Mouse (Mus musculus) stomach, embryonic 14.5 days (tissue): ENCODE data around the gene Sept9. TPM values are rescaled to one million over a fixed set of nuclear protein-coding genes. Genes with fewer than 3 reads are reported as not detected.

Source experiments
- ATAC-seq: fragments of 200-750 bp; cut with Nextera tagmentation; 2 replicates; pipeline ENCODE4 v1.8.0; 2017; ENCODE audit warnings: low read depth, moderate TSS enrichment; ENCODE audit not compliant: insufficient number of reproducible peaks, insufficient read depth, low FRiP score
- H3K27ac ChIP-seq: fragments of 300-500 bp; sonication (generic); 2 replicates; pipeline ENCODE4 v1.5.1; 2014; ENCODE audit warnings: mild to moderate bottlenecking, low read length, moderate library complexity, mixed read lengths
- H3K27me3 ChIP-seq: fragments of 300-500 bp; sonication (generic); 2 replicates; pipeline ENCODE4 v1.6.1; 2014; ENCODE audit warnings: low read length, control low read depth, mixed read lengths; ENCODE audit not compliant: control insufficient read depth, insufficient read depth
- H3K36me3 ChIP-seq: fragments of 300-500 bp; sonication (generic); 2 replicates; pipeline ENCODE4 v1.6.1; 2014; ENCODE audit warnings: mild to moderate bottlenecking, control low read depth, low read length, moderate library complexity, mixed read lengths; ENCODE audit not compliant: control insufficient read depth, insufficient read depth
- H3K4me1 ChIP-seq: fragments of 300-500 bp; sonication (generic); 2 replicates; pipeline ENCODE4 v1.6.1; 2014; ENCODE audit warnings: low read length, control low read depth, mixed read lengths; ENCODE audit not compliant: control insufficient read depth, insufficient read depth
- H3K4me2 ChIP-seq: fragments of 300-500 bp; sonication (generic); replicated peaks from 2 replicates; pipeline ENCODE4 v1.6.1; 2014; ENCODE audit warnings: low read depth, low read length, control low read depth
- H3K4me3 ChIP-seq: fragments of 300-500 bp; sonication (generic); 2 replicates; pipeline ENCODE4 v1.5.1; 2014; ENCODE audit warnings: low read depth, low read length, control low read depth
- H3K9ac ChIP-seq: fragments of 300-500 bp; sonication (generic); replicated peaks from 2 replicates; pipeline ENCODE4 v1.6.1; 2014; ENCODE audit warnings: low read depth, mild to moderate bottlenecking, control low read depth, low read length, moderate library complexity, mixed read lengths
- H3K9me3 ChIP-seq: fragments of 300-500 bp; sonication (generic); 2 replicates; pipeline ENCODE4 v1.6.1; 2016; ENCODE audit warnings: low read depth, low read length, control low read depth; ENCODE audit not compliant: control insufficient read depth
- WGBS: fragments of 180-500 bp; shearing (Covaris S2); extraction: QIAGEN DNeasy Blood & Tissue Kit; methylation state at CpG from one replicate; pipeline ENCODE4 v1.1.7; 2014; 5-methylcytosine and 5-hydroxymethylcytosine counted together
- polyA plus RNA-seq: library from polyadenylated mRNA; unstranded; fragments of >200 nt; fragmentation: Nextera tagmentation; extraction: Ambion mirVana; gene quantifications from 2 replicates; pipeline ENCODE4 v1.2.1, GENCODE M21; 2014

Gene Sept9
- polyA plus RNA-seq, 1 experiment from 2014 or later = 106 TPM

GRCm38 (mm10) chr11:117218498-117218897 is 19.0 kb downstream of the Sept9 start:
- no peaks in the 10 kb centered on the region for H3K9me3 ChIP-seq
- ATAC-seq = no peak
- no peak overlapping the region for H3K9ac ChIP-seq
- H3K4me2 ChIP-seq = no peak overlapping the region
- no peaks in the 10 kb centered on the region for H3K36me3 ChIP-seq
- H3K4me3 ChIP-seq = no peak overlapping the region
- 85% methylated on average over 6 of the region's 6 CpGs for WGBS
- no peaks in the 10 kb centered on the region for H3K4me1 ChIP-seq
- H3K27me3 ChIP-seq = no peaks in the 10 kb centered on the region
- no peak overlapping the region for H3K27ac ChIP-seq

GRCm38 (mm10) chr11:117220777-117221176 is 21.3 kb downstream of the Sept9 start:
- peaks cover 3% of the 10 kb centered on the region; the same call in 1 of the 2 replicates for H3K4me1 ChIP-seq
- H3K4me2 ChIP-seq = no peak overlapping the region
- no peak overlapping the region for H3K4me3 ChIP-seq
- H3K27ac ChIP-seq = no peak overlapping the region
- 88% methylated on average over 8 of the region's 8 CpGs for WGBS
- H3K27me3 ChIP-seq = no peaks in the 10 kb centered on the region
- no peaks in the 10 kb centered on the region for H3K9me3 ChIP-seq
- no peaks in the 10 kb centered on the region for H3K36me3 ChIP-seq
- H3K9ac ChIP-seq = no peak overlapping the region
- ATAC-seq = no peak

GRCm38 (mm10) chr11:117221182-117221581 is 21.7 kb downstream of the Sept9 start:
- peaks cover 4% of the 10 kb centered on the region; the same call in 1 of the 2 replicates for H3K4me1 ChIP-seq
- no peak overlapping the region for H3K4me3 ChIP-seq
- H3K36me3 ChIP-seq = no peaks in the 10 kb centered on the region
- no peaks in the 10 kb centered on the region for H3K27me3 ChIP-seq
- no peak overlapping the region for H3K27ac ChIP-seq
- H3K9ac ChIP-seq = no peak overlapping the region
- no peak overlapping the region for H3K4me2 ChIP-seq
- ATAC-seq = no peak
- WGBS = 74% methylated on average over 6 of the region's 6 CpGs
- no peaks in the 10 kb centered on the region for H3K9me3 ChIP-seq

- Histone ChIP-seq H3K9me3 (no peaks in the 10 kb centered on the region), H3K27ac (no peak overlapping the region), H3K4me3 (no peak overlapping the region), H3K9ac (no peak overlapping the region), H3K4me1 (peaks cover 11% of the 10 kb centered on the region; the same call in 1 of the 2 replicates), H3K27me3 (no peaks in the 10 kb centered on the region), H3K36me3 (no peaks in the 10 kb centered on the region), H3K4me2 (no peak overlapping the region)
- no peak for ATAC-seq
- WGBS = 61% methylated on average over 8 of the region's 8 CpGs
Observed at GRCm38 (mm10) chr11:117222899-117223298, 23.4 kb downstream of the Sept9 start.

GRCm38 (mm10) chr11:117224804-117225203 is 25.3 kb downstream of the Sept9 start:
- no peak overlapping the region for H3K4me3 ChIP-seq
- no peaks in the 10 kb centered on the region for H3K9me3 ChIP-seq
- WGBS = 55% methylated on average over 4 of the region's 4 CpGs
- H3K4me1 ChIP-seq = peaks cover 14% of the 10 kb centered on the region; the same call in 1 of the 2 replicates
- no peaks in the 10 kb centered on the region for H3K36me3 ChIP-seq
- no peak for ATAC-seq
- no peak overlapping the region for H3K9ac ChIP-seq
- H3K27ac ChIP-seq = peak overlapping the region; percentile 10; the same call in 1 of the 2 replicates
- H3K27me3 ChIP-seq = no peaks in the 10 kb centered on the region
- no peak overlapping the region for H3K4me2 ChIP-seq

- 65% methylated on average over 15 of the region's 15 CpGs for WGBS
- no peaks in the 10 kb centered on the region for H3K9me3 ChIP-seq
- H3K4me2 ChIP-seq = no peak overlapping the region
- H3K36me3 ChIP-seq = no peaks in the 10 kb centered on the region
- peak; percentile 54 for ATAC-seq
- H3K4me1 ChIP-seq = peaks cover 14% of the 10 kb centered on the region; the same call in 1 of the 2 replicates
- no peaks in the 10 kb centered on the region for H3K27me3 ChIP-seq
- no peak overlapping the region for H3K4me3 ChIP-seq
- H3K27ac ChIP-seq = peak overlapping the region; percentile 67; the same call in 1 of the 2 replicates
- no peak overlapping the region for H3K9ac ChIP-seq
Observed at GRCm38 (mm10) chr11:117225531-117226213, 26.2 kb downstream of the Sept9 start.

- Histone ChIP-seq H3K4me3 (no peak overlapping the region), H3K4me1 (peaks cover 14% of the 10 kb centered on the region; the same call in 1 of the 2 replicates), H3K4me2 (no peak overlapping the region), H3K27ac (peak overlapping the region; percentile 67; the same call in 1 of the 2 replicates), H3K27me3 (no peaks in the 10 kb centered on the region), H3K9ac (no peak overlapping the region), H3K9me3 (no peaks in the 10 kb centered on the region), H3K36me3 (no peaks in the 10 kb centered on the region)
- ATAC-seq = no peak
- 55% methylated on average over 5 of the region's 5 CpGs for WGBS
Observed at GRCm38 (mm10) chr11:117226214-117226535, 26.7 kb downstream of the Sept9 start.

GRCm38 (mm10) chr11:117228139-117228538 is 28.7 kb downstream of the Sept9 start:
- Histone ChIP-seq H3K9ac (no peak overlapping the region), H3K4me1 (peaks cover 27% of the 10 kb centered on the region; the same call in 1 of the 2 replicates), H3K9me3 (no peaks in the 10 kb centered on the region), H3K27me3 (no peaks in the 10 kb centered on the region), H3K4me2 (no peak overlapping the region), H3K36me3 (no peaks in the 10 kb centered on the region), H3K27ac (no peak overlapping the region; the same call in 1 of the 2 replicates), H3K4me3 (no peak overlapping the region)
- no peak for ATAC-seq
- WGBS = 45% methylated on average over 10 of the region's 10 CpGs
